Mouse (Mus musculus) forebrain, postnatal 0 days (tissue): Measurements from ENCODE around the gene Vps45. TPM values are rescaled to one million over a fixed set of nuclear protein-coding genes. Genes with fewer than 3 reads are reported as not detected.
"Not testable (repeated sequence)": the region's sequence is repeated elsewhere in the genome, so short reads cannot be mapped to it uniquely, and the experiment has no call there.

ENCODE experiments used
- ATAC-seq: fragments of 200-750 bp; cut with Nextera tagmentation; 2 replicates; pipeline ENCODE4 v1.8.0; 2017; ENCODE audit warnings: mild to moderate bottlenecking, moderate library complexity
- DNase-seq: peaks from one replicate; pipeline ENCODE4 v3.0.0-alpha.2; 2015
- H3K27ac ChIP-seq: fragments of 300-500 bp; sonication (generic); 2 replicates; pipeline ENCODE4 v1.5.1; 2014; ENCODE audit warnings: low read depth, mild to moderate bottlenecking, antibody characterized with exemption, low read length, moderate library complexity, mixed read lengths
- H3K27me3 ChIP-seq: fragments of 300-500 bp; sonication (generic); 2 replicates; pipeline ENCODE4 v1.6.1; 2014; ENCODE audit warnings: mild to moderate bottlenecking, low read length, mixed read lengths; ENCODE audit not compliant: insufficient read depth
- H3K36me3 ChIP-seq: fragments of 300-500 bp; sonication (generic); 2 replicates; pipeline ENCODE4 v1.6.1; 2014; ENCODE audit warnings: mild to moderate bottlenecking, moderate library complexity; ENCODE audit not compliant: insufficient read depth
- H3K4me1 ChIP-seq: fragments of 300-500 bp; sonication (generic); 2 replicates; pipeline ENCODE4 v1.6.1; 2014; ENCODE audit warnings: antibody characterized with exemption; ENCODE audit not compliant: insufficient read depth
- H3K4me2 ChIP-seq: fragments of 300-500 bp; sonication (generic); 2 replicates; pipeline ENCODE4 v1.6.1; 2014; ENCODE audit warnings: low read depth, mild to moderate bottlenecking, moderate library complexity
- H3K4me3 ChIP-seq: fragments of 300-500 bp; sonication (generic); 2 replicates; pipeline ENCODE4 v1.5.1; 2014; ENCODE audit warnings: low read depth, low read length, mixed read lengths
- H3K9ac ChIP-seq: fragments of 300-500 bp; sonication (generic); 2 replicates; pipeline ENCODE4 v1.6.1; 2014; ENCODE audit warnings: mild to moderate bottlenecking
- H3K9me3 ChIP-seq: fragments of 300-500 bp; sonication (generic); 2 replicates; pipeline ENCODE4 v1.6.1; 2016; ENCODE audit warnings: low read length
- CTCF ChIP-seq: sonication (generic); IDR thresholded peaks from 2 replicates; pipeline ENCODE4 v1.5.1; 2016; ENCODE audit warnings: antibody characterized with exemption, control low read depth, low read depth
- WGBS: fragments of 180-500 bp; shearing (Covaris S2); extraction: QIAGEN DNeasy Blood & Tissue Kit; methylation state at CpG from one replicate; pipeline ENCODE4 v1.1.7; 2014; 5-methylcytosine and 5-hydroxymethylcytosine counted together
- polyA plus RNA-seq: library from polyadenylated mRNA; unstranded; fragments of >200 nt; fragmentation: Nextera tagmentation; extraction: Ambion mirVana; gene quantifications from 2 replicates; pipeline ENCODE4 v1.2.1, GENCODE M21; 2015
- total RNA-seq: library from RNA; depleted of rRNA; stranded (reverse); fragments of >200 nt; gene quantifications from 2 replicates; pipeline ENCODE4 v1.2.3, GENCODE M21; 2014

Vps45 gene
- total and polyA plus RNA-seq, 2 experiments from 2014 or later = 60.5 to 65.1 TPM

GRCm38 (mm10) chr3:96055294-96055693 lies 3.0 kb downstream of the Vps45 start:
- Histone ChIP-seq H3K27ac (no peak overlapping the region), H3K9me3 (no peaks in the 10 kb centered on the region), H3K4me1 (peaks cover 11% of the 10 kb centered on the region; the same call in 1 of the 2 replicates), H3K4me2 (no peak overlapping the region), H3K36me3 (peaks cover 8% of the 10 kb centered on the region; the same call in 1 of the 2 replicates), H3K9ac (no peak overlapping the region), H3K4me3 (no peak overlapping the region), H3K27me3 (no peaks in the 10 kb centered on the region)
- 83% methylated on average over 6 of the region's 6 CpGs for WGBS
- TF ChIP-seq CTCF = no peak
- no peak for ATAC-seq
- no peak for DNase-seq

GRCm38 (mm10) chr3:96051839-96052238 lies 6.4 kb downstream of the Vps45 start:
- 48% methylated on average over 2 of the region's 2 CpGs for WGBS

DNA sequence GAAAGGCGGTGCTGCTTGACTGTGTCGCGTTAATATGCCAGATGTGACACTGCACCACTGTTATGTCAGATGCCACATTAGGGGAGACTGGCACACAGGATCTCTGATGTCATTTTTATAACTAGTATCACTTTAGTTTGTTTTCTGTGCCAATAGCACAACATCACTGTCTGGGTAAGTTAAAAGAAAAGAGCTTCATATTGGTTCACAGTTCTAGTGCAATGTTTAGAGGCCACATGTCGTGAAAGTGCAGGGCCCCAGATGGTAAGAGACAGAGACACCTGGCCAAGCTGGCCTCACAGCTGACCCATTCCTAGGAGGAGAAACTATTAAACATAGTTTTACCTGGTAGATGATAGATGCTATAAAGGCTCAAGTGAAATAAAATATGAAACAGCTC lies 7.1 kb downstream of the Vps45 start:
- Histone ChIP-seq H3K4me3 (no peak overlapping the region), H3K9me3 (no peaks in the 10 kb centered on the region), H3K9ac (no peak overlapping the region), H3K4me1 (no peaks in the 10 kb centered on the region), H3K4me2 (no peak overlapping the region), H3K27me3 (no peaks in the 10 kb centered on the region), H3K27ac (no peak overlapping the region), H3K36me3 (peaks cover 18% of the 10 kb centered on the region)
- no peak for TF ChIP-seq CTCF
- no peak for ATAC-seq
- DNase-seq = no peak
- WGBS = 74% methylated on average over 4 of the region's 4 CpGs

More at GRCm38 (mm10) chr3:96051839-96052238, 6.4 kb downstream of the Vps45 start:
- H3K9me3 ChIP-seq = no peaks in the 10 kb centered on the region
- no peak overlapping the region for H3K4me2 ChIP-seq
- H3K36me3 ChIP-seq = peaks cover 12% of the 10 kb centered on the region
- no peaks in the 10 kb centered on the region for H3K27me3 ChIP-seq
- TF ChIP-seq CTCF = peak; percentile 85
- no peak overlapping the region for H3K4me3 ChIP-seq
- ATAC-seq (no peak), DNase-seq (peak; percentile 67)
- H3K27ac ChIP-seq = no peak overlapping the region
- peaks cover 6% of the 10 kb centered on the region; the same call in 1 of the 2 replicates for H3K4me1 ChIP-seq
- H3K9ac ChIP-seq = no peak overlapping the region

GRCm38 (mm10) chr3:96050779-96051178 lies 7.5 kb downstream of the Vps45 start:
- H3K4me2 ChIP-seq = no peak overlapping the region
- 64% methylated on average over 7 of the region's 7 CpGs for WGBS

DNA sequence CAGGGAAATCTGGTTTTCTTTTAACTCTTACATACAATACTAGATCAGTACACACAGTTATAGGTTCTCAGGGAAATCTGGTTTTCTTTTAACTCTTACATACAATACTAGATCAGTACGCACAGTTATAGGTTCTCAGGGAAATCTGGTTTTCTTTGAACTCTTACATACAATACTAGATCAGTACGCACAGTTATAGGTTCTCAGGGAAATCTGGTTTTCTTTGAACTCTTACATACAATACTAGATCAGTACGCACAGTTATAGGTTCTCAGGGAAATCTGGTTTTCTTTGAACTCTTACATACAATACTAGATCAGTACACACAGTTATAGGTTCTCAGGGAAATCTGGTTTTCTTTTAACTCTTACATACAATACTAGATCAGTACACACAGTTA lies 13.7 kb downstream of the Vps45 start:
- 96% methylated on average over 3 of the region's 3 CpGs for WGBS
- not testable (repeated sequence) for H3K9ac ChIP-seq, ATAC-seq, H3K4me1 ChIP-seq, H3K4me3 ChIP-seq, H3K4me2 ChIP-seq, H3K27ac ChIP-seq, H3K9me3 ChIP-seq, DNase-seq, H3K27me3 ChIP-seq
- H3K36me3 ChIP-seq = peaks cover 41% of the 10 kb centered on the region

More at GRCm38 (mm10) chr3:96050779-96051178, 7.5 kb downstream of the Vps45 start:
- TF ChIP-seq CTCF = no peak
- H3K27me3 ChIP-seq = no peaks in the 10 kb centered on the region
- H3K9ac ChIP-seq = no peak overlapping the region
- no peak overlapping the region for H3K4me3 ChIP-seq
- H3K9me3 ChIP-seq = no peaks in the 10 kb centered on the region
- H3K27ac ChIP-seq = no peak overlapping the region
- no peak for ATAC-seq
- H3K4me1 ChIP-seq = no peaks in the 10 kb centered on the region
- no peak for DNase-seq
- peaks cover 22% of the 10 kb centered on the region for H3K36me3 ChIP-seq

GRCm38 (mm10) chr3:96043104-96043503 lies 15.2 kb downstream of the Vps45 start:
- no peak overlapping the region for H3K9ac ChIP-seq
- 67% methylated on average over 1 of the region's 1 CpGs for WGBS
- no peaks in the 10 kb centered on the region for H3K27me3 ChIP-seq
- no peak overlapping the region for H3K27ac ChIP-seq
- no peak for ATAC-seq
- no peaks in the 10 kb centered on the region for H3K9me3 ChIP-seq
- DNase-seq = no peak
- H3K36me3 ChIP-seq = peaks cover 51% of the 10 kb centered on the region
- TF ChIP-seq CTCF = no peak
- no peaks in the 10 kb centered on the region for H3K4me1 ChIP-seq
- no peak overlapping the region for H3K4me2 ChIP-seq
- no peak overlapping the region for H3K4me3 ChIP-seq

GRCm38 (mm10) chr3:96041079-96041478 lies 17.2 kb downstream of the Vps45 start:
- no peak for TF ChIP-seq CTCF
- 93% methylated on average over 6 of the region's 6 CpGs for WGBS
- Histone ChIP-seq H3K4me1 (no peaks in the 10 kb centered on the region), H3K4me3 (no peak overlapping the region), H3K4me2 (no peak overlapping the region), H3K27me3 (no peaks in the 10 kb centered on the region), H3K27ac (no peak overlapping the region), H3K9me3 (no peaks in the 10 kb centered on the region), H3K36me3 (peaks cover 41% of the 10 kb centered on the region), H3K9ac (no peak overlapping the region)
- ATAC-seq = no peak
- DNase-seq = no peak

GRCm38 (mm10) chr3:96040663-96041006 lies 17.6 kb downstream of the Vps45 start:
- DNase-seq = no peak
- Histone ChIP-seq H3K9me3 (no peaks in the 10 kb centered on the region), H3K4me2 (no peak overlapping the region), H3K27me3 (no peaks in the 10 kb centered on the region), H3K36me3 (peaks cover 40% of the 10 kb centered on the region), H3K27ac (no peak overlapping the region), H3K4me1 (no peaks in the 10 kb centered on the region), H3K4me3 (no peak overlapping the region), H3K9ac (no peak overlapping the region)
- WGBS = 93% methylated on average over 2 of the region's 2 CpGs
- TF ChIP-seq CTCF = no peak
- no peak for ATAC-seq
